Mouse (Mus musculus) liver (tissue): ENCODE data around the gene Btbd6.

Experiments used
- DNase-seq: peaks from one replicate; pipeline ENCODE4 v3.0.0-alpha.2; 2020; ENCODE audit warnings: mixed read lengths

The Btbd6 gene

DNA sequence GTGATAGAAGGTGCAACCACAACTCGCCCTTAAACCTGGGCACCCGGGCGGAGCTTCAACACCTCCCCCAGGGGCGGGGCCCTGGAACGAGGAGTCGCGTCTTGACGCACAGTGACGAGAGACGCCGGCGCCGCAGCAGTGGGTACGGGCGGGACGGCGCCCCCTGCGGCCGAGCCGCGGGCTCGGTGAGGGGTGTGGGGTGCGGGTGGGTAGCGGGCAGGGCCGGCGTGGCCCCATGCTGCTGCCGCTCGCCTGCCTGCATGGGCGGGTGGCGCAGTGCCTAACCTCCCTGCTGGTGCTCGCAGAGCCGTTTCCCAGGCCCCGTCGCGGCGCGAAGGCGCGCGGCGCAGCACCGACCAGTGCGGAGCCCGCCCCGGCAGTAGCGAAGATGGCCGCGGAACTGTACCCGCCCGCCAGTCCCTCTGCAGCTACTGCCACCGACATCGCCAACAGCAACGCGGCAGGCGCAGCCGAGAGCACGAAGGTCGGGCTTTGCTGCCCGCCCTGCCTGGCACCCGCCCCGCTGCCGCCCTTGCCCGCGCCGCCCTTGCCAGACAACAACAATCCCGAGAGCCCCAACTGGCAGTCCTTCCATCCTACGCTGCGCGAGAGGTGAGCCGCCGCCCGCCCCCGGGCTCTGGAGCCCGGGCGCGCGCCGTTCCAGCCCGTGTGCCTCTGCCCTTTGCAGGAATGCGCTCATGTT is at the start of gene Btbd6:
Btbd6 (plus strand) TSS at position 112 of the 703 bp plus-strand sequence.
- DNase-seq = peak; percentile 87

- DNase-seq = no peak
These were observed 49.0 kb upstream of the Btbd6 start for GRCm38 (mm10) chr12:112927265-112927664.

- DNase-seq = no peak
These were observed 47.7 kb upstream of the Btbd6 start for GRCm38 (mm10) chr12:112928401-112929241.

DNA sequence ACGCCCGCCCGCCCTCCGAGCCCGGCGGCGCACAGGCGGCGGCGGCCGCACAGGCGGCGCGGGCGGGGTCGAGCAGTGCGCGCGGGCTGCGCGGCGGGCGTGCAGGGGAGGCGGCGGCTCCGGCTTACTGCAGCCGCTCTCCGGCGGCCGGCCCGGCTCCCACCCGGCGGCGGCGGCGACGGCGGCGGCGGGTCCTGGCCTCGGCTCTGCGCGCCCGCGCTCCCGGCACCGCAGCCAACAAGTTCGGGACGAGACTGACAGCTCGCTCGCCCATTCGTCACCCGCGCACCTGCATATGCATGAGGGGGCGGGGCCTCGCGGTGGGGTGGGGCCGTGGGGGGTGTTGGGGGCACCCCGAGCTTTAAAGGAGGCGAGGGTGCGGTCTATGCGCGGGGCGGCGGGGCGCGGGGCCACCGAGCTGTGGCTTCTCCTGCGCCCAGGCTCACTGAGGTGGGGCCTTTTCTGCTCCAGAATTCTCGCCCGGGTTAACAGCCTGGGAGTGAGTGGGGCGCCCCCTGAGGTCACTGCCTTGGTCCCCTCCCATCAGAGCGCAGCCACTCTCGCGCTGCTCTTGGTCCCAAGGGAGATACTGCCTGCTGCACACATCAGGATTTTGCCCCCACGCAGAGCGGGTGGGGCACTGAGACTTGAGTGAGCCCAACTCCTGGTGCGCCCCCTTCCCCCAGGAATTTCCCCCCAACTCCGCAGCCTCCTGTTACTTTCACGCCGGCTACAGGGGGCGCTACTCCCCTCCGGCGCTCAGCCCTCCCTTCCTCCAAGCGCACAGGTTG is 46.5 kb upstream of the Btbd6 start, which contains the start of gene Jag2:
Jag2 (minus strand) TSS at position 215 of the 791 bp plus-strand sequence.
- peak; percentile 48 for DNase-seq

DNA sequence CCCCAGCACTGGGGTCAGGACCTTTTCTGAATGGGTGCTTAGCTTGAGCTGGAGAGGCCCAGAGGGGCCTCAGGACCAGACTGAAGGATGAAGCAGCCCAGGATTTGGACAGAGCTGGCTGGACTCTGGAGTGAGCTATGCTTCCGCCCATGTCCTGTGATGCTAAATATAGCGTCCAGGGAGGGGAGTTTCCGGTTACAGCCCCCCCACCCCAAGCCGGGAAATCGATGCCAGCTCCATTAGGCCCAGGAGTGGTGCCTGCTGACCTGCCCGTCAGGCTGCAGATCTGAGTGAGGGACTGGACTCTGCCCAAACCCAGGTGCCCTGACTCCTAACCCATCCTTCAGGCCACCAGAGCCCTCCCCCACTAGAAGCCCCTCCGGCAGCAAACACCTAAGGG is 43.6 kb upstream of the Btbd6 start:
- DNase-seq = no peak

GRCm38 (mm10) chr12:112937906-112938305 is 38.4 kb upstream of the Btbd6 start:
- no peak for DNase-seq

GRCm38 (mm10) chr12:112938366-112938765 is 37.9 kb upstream of the Btbd6 start:
- no peak for DNase-seq

- DNase-seq = no peak
These were observed 37.3 kb upstream of the Btbd6 start for GRCm38 (mm10) chr12:112938873-112939565.

DNA sequence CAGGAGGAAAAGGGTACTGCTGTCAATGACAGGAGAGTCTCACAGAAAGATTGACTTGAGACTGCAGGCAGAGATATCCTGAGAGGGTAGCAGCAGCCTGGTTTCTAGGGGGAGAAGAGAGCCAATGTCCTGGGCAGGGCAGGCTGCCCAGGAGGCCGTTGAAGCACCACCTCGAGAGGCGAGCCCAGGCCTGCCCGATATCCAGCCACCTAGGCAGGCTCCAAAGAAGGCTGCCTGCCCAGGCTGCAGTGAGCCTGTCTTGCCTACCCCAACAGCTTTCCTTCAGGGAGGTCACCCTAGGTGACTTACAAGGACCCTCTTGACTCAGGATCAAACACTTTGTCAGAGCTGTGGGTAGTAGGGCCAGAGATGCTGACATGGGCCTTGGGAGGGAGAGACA is 36.0 kb upstream of the Btbd6 start:
- no peak for DNase-seq

- no peak for DNase-seq
These were observed 35.6 kb upstream of the Btbd6 start for GRCm38 (mm10) chr12:112940710-112941109.

GRCm38 (mm10) chr12:112941156-112941775 is 35.0 kb upstream of the Btbd6 start:
- no peak for DNase-seq

GRCm38 (mm10) chr12:112941776-112942713 is 34.2 kb upstream of the Btbd6 start, which contains the start of gene Nudt14:
Nudt14 (minus strand) TSS chr12:112942124.
- DNase-seq = peak; percentile 87

DNA sequence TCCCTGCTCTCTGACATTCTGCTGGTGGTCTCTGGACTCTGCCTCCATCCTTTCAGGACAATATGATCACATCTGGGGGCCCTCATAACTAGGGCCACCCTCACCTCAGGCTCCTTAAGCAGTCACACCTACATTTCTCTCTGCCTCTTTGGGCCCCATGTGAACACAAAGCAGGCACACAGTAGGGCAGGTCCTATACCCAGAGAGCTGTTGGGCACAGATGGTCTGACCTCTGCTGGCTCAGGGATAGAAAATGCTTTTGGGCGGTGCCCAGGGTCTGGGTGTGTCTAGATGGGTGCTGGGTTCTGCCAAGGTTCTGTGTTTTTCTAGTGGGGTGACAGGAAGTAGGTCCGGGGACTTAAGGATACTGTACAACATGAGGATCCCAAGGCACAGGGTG is 32.6 kb upstream of the Btbd6 start:
- no peak for DNase-seq

DNA sequence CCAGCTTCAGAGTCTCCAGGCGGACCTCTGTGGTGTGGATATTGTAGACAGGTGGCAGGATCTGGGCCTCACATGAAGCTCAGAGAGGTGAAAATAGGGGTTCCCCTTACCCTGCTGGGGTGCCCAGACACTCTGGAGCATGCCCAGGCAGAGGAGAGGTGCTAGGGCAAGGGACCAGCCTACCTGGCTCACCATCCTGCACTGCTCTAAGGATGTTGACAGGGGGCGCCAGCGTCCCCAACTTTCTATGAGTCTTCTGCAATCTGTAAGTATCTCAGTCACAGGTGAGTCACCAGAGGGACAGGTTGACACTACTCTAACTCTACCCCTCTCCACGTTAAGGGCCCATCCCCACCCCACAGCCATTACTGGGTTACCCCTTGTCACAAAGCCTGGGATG is 29.0 kb upstream of the Btbd6 start:
- peak; percentile 36 for DNase-seq

GRCm38 (mm10) chr12:112950040-112950760 is 26.1 kb upstream of the Btbd6 start:
- peak; percentile 85 for DNase-seq

DNA sequence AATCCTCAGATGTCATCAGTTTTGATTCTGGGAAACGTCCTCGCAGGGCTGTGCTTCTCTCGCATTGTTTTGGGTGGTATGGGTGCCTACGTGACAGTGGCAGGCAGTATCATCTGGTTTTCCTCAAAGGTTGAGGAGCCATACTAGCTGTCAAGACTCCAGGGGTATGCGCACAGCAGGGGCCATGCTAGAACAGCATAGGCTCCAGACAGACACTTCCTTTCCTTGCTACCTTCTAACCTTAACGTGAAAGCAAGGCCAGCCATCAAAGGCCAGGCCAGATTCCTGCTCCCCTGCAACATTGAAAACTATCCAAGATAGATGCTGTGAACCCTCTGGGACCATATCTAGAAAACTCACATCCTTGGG is 25.5 kb upstream of the Btbd6 start:
- DNase-seq = no peak

DNA sequence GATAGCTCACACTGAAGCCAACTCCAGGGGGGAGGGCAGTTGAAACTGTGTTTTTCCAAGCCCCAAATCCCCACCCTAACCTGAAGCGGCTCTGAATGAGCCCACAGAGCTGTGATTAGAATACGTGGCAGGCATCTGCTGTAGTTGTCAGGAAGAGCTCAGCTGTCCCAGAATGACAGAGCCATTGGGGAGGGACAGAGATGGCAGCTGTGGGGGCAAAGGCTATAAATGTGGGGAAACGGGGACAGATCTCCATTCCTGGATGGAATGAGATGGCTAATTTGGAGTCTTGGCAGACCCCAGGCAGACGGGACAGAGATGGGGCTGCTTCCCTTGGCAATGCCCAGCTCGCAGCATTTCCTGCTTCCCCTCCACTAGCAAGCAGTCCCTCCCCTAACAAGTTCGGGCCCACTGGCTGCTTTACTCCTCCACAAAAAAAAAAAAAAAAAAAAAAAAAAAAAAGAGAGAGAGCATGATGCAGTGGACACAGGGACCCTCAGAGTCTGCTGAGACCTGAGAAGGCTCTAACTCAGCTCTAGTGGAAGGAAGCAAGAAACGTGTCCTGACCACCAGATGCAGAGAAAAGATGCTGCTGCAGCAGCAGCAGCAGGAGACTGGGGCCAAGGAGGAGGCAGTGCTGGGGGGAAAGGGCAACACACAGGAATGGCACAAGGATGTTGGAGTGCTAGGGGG is 25.0 kb upstream of the Btbd6 start:
- DNase-seq = no peak

- no peak for DNase-seq
These were observed 23.8 kb upstream of the Btbd6 start for GRCm38 (mm10) chr12:112952433-112952832.

- DNase-seq = no peak
These were observed 23.2 kb upstream of the Btbd6 start for GRCm38 (mm10) chr12:112952926-112953565.
